Mouse (Mus musculus) limb, embryonic 11.5 days (tissue): ENCODE measurements around the gene Unc13c. TPM values are rescaled to one million over a fixed set of nuclear protein-coding genes. Genes with fewer than 3 reads are reported as not detected.

Experiments
- ATAC-seq: fragments of 200-750 bp; cut with Nextera tagmentation; 2 replicates; pipeline ENCODE4 v1.8.0; 2017; ENCODE audit warnings: low read depth; ENCODE audit not compliant: insufficient number of reproducible peaks, low FRiP score, low TSS enrichment
- DNase-seq: peaks from one replicate; pipeline ENCODE4 v3.0.0-alpha.2; 2015; ENCODE audit warnings: low spot score
- H3K27ac ChIP-seq: fragments of 300-500 bp; sonication (generic); replicated peaks from 2 replicates; pipeline ENCODE4 v1.5.1; 2014; ENCODE audit warnings: low read depth, mild to moderate bottlenecking, low read length
- H3K27me3 ChIP-seq: fragments of 300-500 bp; sonication (generic); 2 replicates; pipeline ENCODE4 v1.6.1; 2014; ENCODE audit warnings: mild to moderate bottlenecking, low read length, mixed read lengths; ENCODE audit not compliant: control insufficient read depth, insufficient read depth
- H3K36me3 ChIP-seq: fragments of 300-500 bp; sonication (generic); 2 replicates; pipeline ENCODE4 v1.6.1; 2014; ENCODE audit warnings: mild to moderate bottlenecking, low read length, moderate library complexity, mixed read lengths; ENCODE audit not compliant: control insufficient read depth, insufficient read depth
- H3K4me1 ChIP-seq: fragments of 300-500 bp; sonication (generic); 2 replicates; pipeline ENCODE4 v1.6.1; 2014; ENCODE audit warnings: low read length, mixed read lengths; ENCODE audit not compliant: control insufficient read depth, insufficient read depth
- H3K4me2 ChIP-seq: fragments of 300-500 bp; sonication (generic); 2 replicates; pipeline ENCODE4 v1.6.1; 2014; ENCODE audit warnings: low read depth, mild to moderate bottlenecking, moderate library complexity; ENCODE audit not compliant: severe bottlenecking
- H3K4me3 ChIP-seq: fragments of 300-500 bp; sonication (generic); 2 replicates; pipeline ENCODE4 v1.5.1; 2014; ENCODE audit warnings: low read depth, low read length
- H3K9ac ChIP-seq: fragments of 300-500 bp; sonication (generic); 2 replicates; pipeline ENCODE4 v1.6.1; 2014; ENCODE audit warnings: mild to moderate bottlenecking, low read length
- H3K9me3 ChIP-seq: fragments of 300-500 bp; sonication (generic); 2 replicates; pipeline ENCODE4 v1.6.1; 2016; ENCODE audit warnings: low read length; ENCODE audit not compliant: control insufficient read depth
- WGBS: fragments of 180-500 bp; shearing (Covaris S2); extraction: QIAGEN DNeasy Blood & Tissue Kit; methylation state at CpG from one replicate; pipeline ENCODE4 v1.1.7; 2014; 5-methylcytosine and 5-hydroxymethylcytosine counted together
- polyA plus RNA-seq: library from polyadenylated mRNA; unstranded; fragments of >200 nt; fragmentation: Nextera tagmentation; extraction: Ambion mirVana; gene quantifications from 2 replicates; pipeline ENCODE4 v1.2.1, GENCODE M21; 2014

Unc13c gene
- polyA plus RNA-seq, 1 experiment from 2014 or later, result 0.19 TPM

DNA sequence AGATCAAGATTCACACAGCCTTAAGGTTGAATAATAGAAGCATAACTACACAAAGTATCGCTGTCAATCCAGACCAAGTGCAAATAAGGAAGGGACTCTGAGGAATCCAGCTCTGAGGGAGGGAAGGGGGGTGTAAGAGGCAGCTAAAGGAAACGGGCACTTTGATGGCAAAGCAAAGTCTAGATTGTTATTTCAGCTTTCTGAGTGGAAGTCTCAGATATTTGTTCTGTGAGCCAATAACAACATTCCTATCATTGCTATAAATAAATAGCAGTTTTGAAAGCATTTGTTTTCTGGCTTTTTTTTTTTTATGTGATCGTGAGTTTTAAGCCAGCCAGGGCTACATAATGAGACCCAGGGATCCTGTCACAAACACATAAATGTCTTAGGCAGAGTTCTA is 114.5 kb downstream of the Unc13c start:
- DNase-seq, result no peak
- H3K9ac ChIP-seq, result no peak overlapping the region
- H3K36me3 ChIP-seq, result no peaks in the 10 kb centered on the region
- no peaks in the 10 kb centered on the region for H3K4me1 ChIP-seq
- 66% methylated on average over 3 of the region's 3 CpGs for WGBS
- no peak overlapping the region for H3K4me3 ChIP-seq
- no peak overlapping the region for H3K27ac ChIP-seq
- H3K27me3 ChIP-seq, result no peaks in the 10 kb centered on the region
- ATAC-seq, result no peak
- no peaks in the 10 kb centered on the region for H3K9me3 ChIP-seq
- H3K4me2 ChIP-seq, result no peak overlapping the region

DNA sequence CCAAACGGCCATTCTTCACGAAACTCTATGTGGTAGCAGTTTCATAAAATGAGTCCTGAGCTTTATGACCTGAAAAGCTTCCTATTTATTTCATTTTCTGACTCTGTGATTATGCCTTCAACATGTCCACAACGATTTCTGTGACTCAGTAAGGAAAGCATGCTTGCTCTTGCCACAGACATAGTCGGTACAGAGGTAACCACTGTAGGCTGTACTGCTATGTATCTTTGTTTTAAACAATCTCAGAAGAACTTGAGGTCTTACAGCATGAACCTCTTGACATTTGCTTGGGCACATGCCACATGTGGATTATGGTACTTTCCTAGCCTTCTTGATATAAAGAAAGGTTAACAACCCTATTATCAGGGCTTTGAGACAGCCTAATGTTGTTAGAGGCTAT is 162.1 kb downstream of the Unc13c start:
- Histone ChIP-seq H3K9me3 (no peaks in the 10 kb centered on the region), H3K36me3 (no peaks in the 10 kb centered on the region), H3K4me3 (no peak overlapping the region), H3K27ac (no peak overlapping the region), H3K4me2 (no peak overlapping the region), H3K9ac (no peak overlapping the region), H3K27me3 (no peaks in the 10 kb centered on the region), H3K4me1 (no peaks in the 10 kb centered on the region)
- ATAC-seq (no peak), DNase-seq (no peak)
- 78% methylated on average over 4 of the region's 4 CpGs for WGBS

DNA sequence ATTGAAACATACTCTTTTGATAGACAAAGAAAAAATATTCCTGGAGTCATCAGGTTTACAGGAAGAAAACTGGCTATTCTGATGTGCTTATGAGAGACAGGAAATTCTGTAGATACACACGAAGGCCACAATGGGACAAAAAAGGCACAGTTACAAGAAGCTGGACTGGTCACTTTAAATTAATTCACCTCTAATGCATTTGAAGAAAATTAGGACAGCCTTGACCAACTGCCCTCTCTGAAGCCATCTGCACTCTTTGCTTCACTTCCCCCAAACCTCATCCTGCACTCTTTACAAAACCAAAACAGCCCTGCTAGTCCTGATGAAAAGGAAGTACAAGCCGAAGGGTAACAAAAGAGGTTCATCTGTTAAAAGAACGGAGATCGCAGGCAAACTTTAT is 194.2 kb downstream of the Unc13c start:
- 84% methylated on average over 4 of the region's 4 CpGs for WGBS
- H3K4me1 ChIP-seq, result no peaks in the 10 kb centered on the region
- DNase-seq, result no peak
- no peak overlapping the region for H3K4me2 ChIP-seq
- H3K9me3 ChIP-seq, result no peaks in the 10 kb centered on the region
- no peak overlapping the region for H3K9ac ChIP-seq
- no peak for ATAC-seq
- no peak overlapping the region for H3K27ac ChIP-seq
- H3K4me3 ChIP-seq, result no peak overlapping the region
- no peaks in the 10 kb centered on the region for H3K27me3 ChIP-seq
- no peaks in the 10 kb centered on the region for H3K36me3 ChIP-seq

DNA sequence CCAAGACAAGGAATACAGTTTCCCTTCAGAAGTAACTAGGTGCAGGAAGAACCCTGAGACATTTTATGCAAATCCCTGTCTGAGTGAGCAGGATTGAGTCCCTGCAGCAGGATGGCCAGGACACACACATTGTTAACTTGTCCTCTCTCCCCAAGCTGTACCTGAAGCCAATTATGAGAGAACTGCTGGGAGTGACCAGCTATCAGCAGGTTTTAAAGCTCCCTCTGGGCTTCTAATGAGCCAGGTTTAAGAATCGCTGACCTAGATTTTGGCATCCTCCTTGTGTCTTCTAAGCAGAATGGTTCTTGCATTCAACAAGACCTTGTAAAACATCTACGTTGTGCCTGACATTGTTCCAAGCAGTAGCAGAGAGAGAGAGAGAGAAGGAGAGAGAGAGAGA is 213.6 kb downstream of the Unc13c start:
- Histone ChIP-seq H3K36me3 (no peaks in the 10 kb centered on the region), H3K4me3 (no peak overlapping the region), H3K27me3 (no peaks in the 10 kb centered on the region), H3K4me2 (no peak overlapping the region), H3K27ac (no peak overlapping the region), H3K4me1 (no peaks in the 10 kb centered on the region), H3K9me3 (no peaks in the 10 kb centered on the region), H3K9ac (no peak overlapping the region)
- WGBS, result 66% methylated on average over 2 of the region's 2 CpGs
- ATAC-seq (no peak), DNase-seq (no peak)

DNA sequence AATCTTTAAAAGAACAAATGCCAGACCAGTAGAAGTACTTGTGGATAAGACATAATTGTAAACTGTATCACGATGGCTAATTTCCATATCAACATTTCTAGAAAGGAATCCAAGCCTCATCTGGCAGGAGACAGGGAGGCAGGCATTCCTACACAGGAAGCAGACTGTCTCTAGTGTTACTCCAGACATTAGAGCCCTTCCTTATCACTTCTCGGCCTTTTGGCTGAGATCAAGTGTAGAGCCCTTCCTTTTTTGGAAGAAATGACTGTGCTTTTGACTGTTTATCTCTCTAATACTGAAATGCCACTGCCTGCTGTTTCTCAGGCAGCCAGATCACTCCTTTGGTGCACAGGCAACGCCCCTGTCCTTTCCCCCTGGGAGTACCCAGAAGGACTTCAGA is 215.3 kb downstream of the Unc13c start:
- Histone ChIP-seq H3K27ac (no peak overlapping the region), H3K4me2 (no peak overlapping the region), H3K9me3 (no peaks in the 10 kb centered on the region), H3K4me1 (no peaks in the 10 kb centered on the region), H3K9ac (no peak overlapping the region), H3K27me3 (no peaks in the 10 kb centered on the region), H3K4me3 (no peak overlapping the region), H3K36me3 (no peaks in the 10 kb centered on the region)
- no peak for DNase-seq
- no peak for ATAC-seq
- 52% methylated on average over 3 of the region's 3 CpGs for WGBS

DNA sequence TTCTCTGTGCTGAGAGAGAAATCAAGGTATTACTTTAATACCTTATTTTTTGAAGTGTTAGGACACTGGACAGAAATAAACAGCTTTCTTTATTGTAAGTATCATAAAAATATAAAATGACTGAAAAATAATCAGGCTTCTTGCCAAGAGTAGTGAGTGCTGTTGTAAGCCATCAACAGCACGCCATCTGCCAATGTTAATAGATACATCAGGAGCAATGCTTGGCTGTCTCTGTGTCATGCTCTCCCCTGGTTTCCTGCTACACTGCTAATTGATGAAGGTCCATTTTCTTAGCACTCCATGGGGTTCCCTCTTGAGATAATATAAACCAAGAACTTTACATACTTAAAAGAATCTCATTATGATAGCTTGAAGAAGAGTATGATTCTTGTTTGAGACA is 217.4 kb downstream of the Unc13c start:
- H3K27ac ChIP-seq, result no peak overlapping the region
- WGBS, result 92% methylated on average over 1 of the region's 1 CpGs
- H3K9ac ChIP-seq, result no peak overlapping the region
- no peak overlapping the region for H3K4me2 ChIP-seq
- H3K4me1 ChIP-seq, result no peaks in the 10 kb centered on the region
- DNase-seq, result no peak
- no peaks in the 10 kb centered on the region for H3K27me3 ChIP-seq
- ATAC-seq, result no peak
- H3K9me3 ChIP-seq, result no peaks in the 10 kb centered on the region
- H3K36me3 ChIP-seq, result no peaks in the 10 kb centered on the region
- no peak overlapping the region for H3K4me3 ChIP-seq

DNA sequence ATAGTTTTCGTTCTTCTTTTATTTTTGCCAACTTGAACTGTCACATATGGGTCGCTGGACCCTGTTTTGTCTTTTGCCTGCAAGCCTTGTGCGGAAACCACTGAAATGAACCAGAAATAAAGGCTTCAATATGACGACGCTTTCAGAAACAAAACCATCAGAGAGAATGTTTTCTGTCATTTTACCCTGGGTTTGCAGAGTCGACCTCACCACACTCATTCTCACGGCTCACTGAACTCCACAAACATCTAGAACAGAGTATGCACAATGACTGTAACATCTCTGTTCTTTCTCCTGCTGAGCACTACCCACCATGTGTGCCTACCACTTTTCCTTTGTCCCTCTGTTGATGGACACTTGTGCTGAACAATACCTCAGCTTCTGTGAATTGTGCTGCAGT is 234.3 kb downstream of the Unc13c start:
- DNase-seq (no peak), ATAC-seq (no peak)
- no peak overlapping the region for H3K27ac ChIP-seq
- H3K9me3 ChIP-seq, result no peaks in the 10 kb centered on the region
- no peaks in the 10 kb centered on the region for H3K4me1 ChIP-seq
- no peak overlapping the region for H3K4me3 ChIP-seq
- WGBS, result 91% methylated on average over 7 of the region's 7 CpGs
- no peaks in the 10 kb centered on the region for H3K27me3 ChIP-seq
- H3K9ac ChIP-seq, result no peak overlapping the region
- no peaks in the 10 kb centered on the region for H3K36me3 ChIP-seq
- no peak overlapping the region for H3K4me2 ChIP-seq

DNA sequence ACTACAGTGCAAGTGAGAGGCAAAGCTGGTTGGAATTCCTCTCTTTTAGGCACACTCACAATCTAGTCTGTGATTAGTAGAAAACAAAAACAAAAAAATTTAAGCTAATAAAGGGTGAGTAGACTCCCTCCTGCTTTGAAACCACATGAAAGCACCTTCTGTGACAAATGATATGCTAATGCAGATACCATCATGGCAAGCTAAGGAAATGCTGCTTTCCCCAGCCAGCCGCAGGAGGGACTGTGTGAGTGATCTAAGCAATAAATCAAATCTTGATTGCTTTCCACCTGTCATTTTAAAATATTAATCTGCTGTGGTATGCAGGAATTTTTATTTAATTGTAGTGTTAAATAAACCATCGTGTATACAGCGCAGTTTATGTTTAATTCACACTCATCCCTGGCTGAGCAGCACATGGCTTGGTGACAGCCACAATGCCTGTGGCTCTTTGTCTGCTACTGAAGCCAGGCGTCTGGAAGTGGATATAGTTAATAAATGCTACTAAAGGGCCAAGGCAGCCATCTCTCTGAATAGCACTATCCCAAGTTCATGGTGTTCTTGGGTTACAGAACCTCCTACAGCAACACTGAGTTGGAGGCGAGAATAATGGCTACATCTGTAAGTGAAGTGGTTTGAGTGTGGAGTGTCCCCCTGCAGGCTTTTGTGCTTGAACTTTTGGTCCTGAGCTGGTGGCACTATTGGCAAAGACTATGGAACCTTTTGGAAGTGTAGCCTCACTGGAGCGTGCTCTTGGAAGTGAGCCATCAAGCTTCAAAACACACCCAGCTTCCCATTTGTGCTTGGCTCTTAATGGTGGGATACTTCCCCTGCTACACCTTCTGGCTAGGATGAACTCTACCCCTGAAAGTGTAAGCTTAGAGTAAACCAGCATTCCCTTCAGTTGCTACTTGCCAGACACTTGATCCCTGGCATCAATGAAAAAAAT is 242.8 kb downstream of the Unc13c start:
- no peaks in the 10 kb centered on the region for H3K4me1 ChIP-seq
- WGBS, result 68% methylated on average over 6 of the region's 6 CpGs
- DNase-seq (no peak), ATAC-seq (no peak)
- H3K4me2 ChIP-seq, result no peak overlapping the region
- H3K4me3 ChIP-seq, result no peak overlapping the region
- no peak overlapping the region for H3K9ac ChIP-seq
- no peak overlapping the region for H3K27ac ChIP-seq
- H3K36me3 ChIP-seq, result no peaks in the 10 kb centered on the region
- H3K9me3 ChIP-seq, result no peaks in the 10 kb centered on the region
- no peaks in the 10 kb centered on the region for H3K27me3 ChIP-seq

DNA sequence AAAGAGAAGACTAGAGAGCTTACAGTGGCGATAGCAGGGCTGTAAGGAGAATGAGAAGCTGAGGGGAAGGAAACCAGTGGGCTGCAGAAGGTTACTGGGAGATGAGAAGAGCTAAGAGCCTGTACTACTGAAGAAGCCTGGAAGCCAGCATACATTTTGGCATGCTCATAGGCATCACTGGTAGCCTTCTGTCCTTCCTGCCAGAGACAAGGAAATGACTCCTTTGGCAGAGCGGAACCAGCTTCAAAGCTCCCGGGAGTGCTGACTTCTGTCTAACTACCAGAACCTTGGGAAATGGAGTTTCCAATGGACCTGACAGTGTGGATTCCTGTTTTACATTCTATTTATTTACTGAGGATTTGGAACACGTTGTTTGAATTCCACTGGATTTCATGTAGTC is 244.0 kb downstream of the Unc13c start:
- Histone ChIP-seq H3K36me3 (no peaks in the 10 kb centered on the region), H3K4me2 (no peak overlapping the region), H3K9me3 (no peaks in the 10 kb centered on the region), H3K4me3 (no peak overlapping the region), H3K27ac (no peak overlapping the region), H3K4me1 (no peaks in the 10 kb centered on the region), H3K9ac (no peak overlapping the region), H3K27me3 (no peaks in the 10 kb centered on the region)
- WGBS, result 87% methylated on average over 4 of the region's 4 CpGs
- ATAC-seq (no peak), DNase-seq (no peak)
